Comparison of ENCODE assay signal across 8 mouse cellular contexts in the genomic region with DNA sequence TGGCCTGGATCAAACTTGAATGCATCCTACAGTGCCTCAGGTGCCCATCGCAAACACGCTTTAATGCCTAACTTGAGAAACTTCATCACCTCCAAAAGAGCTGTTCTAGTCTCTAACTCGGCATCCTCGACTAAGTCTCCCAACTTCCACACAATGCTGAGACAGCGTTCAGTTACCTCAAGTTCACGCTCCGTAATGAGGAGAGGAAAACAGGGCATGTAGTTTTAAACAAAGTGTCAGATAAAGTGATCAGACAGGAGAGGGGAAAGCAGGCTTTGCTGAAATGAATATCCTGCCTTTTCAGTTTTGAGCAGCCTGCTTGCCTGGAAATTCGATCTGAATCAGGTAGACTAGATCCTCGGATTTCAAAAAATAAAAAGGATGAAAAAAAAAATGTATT. TPM values are rescaled to one million over a fixed set of nuclear protein-coding genes. Genes with fewer than 3 reads are reported as not detected.
DNase-seq lines count a peak whose midpoint lies in the region; ATAC-seq and TF ChIP-seq lines count a peak whose summit lies in the region.
"Had no signal": no experiment of that assay in that cellular context is flagged by ENCODE, and none has a peak within 500 bp of the region (broad histone marks: within the 10 kb centered on the region; RNA-seq: fewer than 3 reads in every experiment).

No protein-coding gene starts in this region.

- no peak overlapping the region for H3K27ac ChIP-seq in lung, postnatal 0 days (ENCODE audit: low read length)
- no peak overlapping the region; the same call in 1 of the 2 replicates for H3K27ac ChIP-seq in forebrain, embryonic 12.5 days
- no peak overlapping the region for H3K27ac ChIP-seq in limb, embryonic 14.5 days (replicated peaks; ENCODE audit: low read depth, low read length)
- peak overlapping the region; percentile 82; the same call in 1 of the 2 replicates for H3K27ac ChIP-seq in stomach, embryonic 15.5 days

- H3K36me3 ChIP-seq in lung, postnatal 0 days (ENCODE audit: insufficient read depth, low read length): no peaks in the 10 kb centered on the region
- H3K36me3 ChIP-seq in forebrain, embryonic 12.5 days (replicated peaks): peaks cover 32% of the 10 kb centered on the region
- peaks cover 18% of the 10 kb centered on the region for H3K36me3 ChIP-seq in limb, embryonic 14.5 days (ENCODE audit: control insufficient read depth, insufficient read depth, low read length)
- peaks cover 5% of the 10 kb centered on the region; the same call in 1 of the 2 replicates for H3K36me3 ChIP-seq in stomach, embryonic 15.5 days

- no peaks in the 10 kb centered on the region for H3K9me3 ChIP-seq in lung, postnatal 0 days (ENCODE audit: low read length)
- no peaks in the 10 kb centered on the region for H3K9me3 ChIP-seq in forebrain, embryonic 12.5 days
- no peaks in the 10 kb centered on the region for H3K9me3 ChIP-seq in limb, embryonic 14.5 days (ENCODE audit: control insufficient read depth, low read length)
- H3K9me3 ChIP-seq in stomach, embryonic 15.5 days: no peaks in the 10 kb centered on the region

- no peak for TF ChIP-seq POLR2A in limb, embryonic 14.5 days (IDR thresholded peaks at IDR 0.05; ENCODE audit: borderline replicate concordance, extremely low read depth, insufficient read depth, insufficient read length)

- no peak for TF ChIP-seq CTCF in lung, postnatal 0 days (IDR thresholded peaks at IDR 0.05)

- peaks cover 5% of the 10 kb centered on the region; the same call in 1 of the 2 replicates for H3K4me1 ChIP-seq in lung, postnatal 0 days (ENCODE audit: insufficient read depth, low read depth, low read length)
- H3K4me1 ChIP-seq in forebrain, embryonic 12.5 days: peaks cover 47% of the 10 kb centered on the region
- peaks cover 6% of the 10 kb centered on the region; the same call in 1 of the 2 replicates for H3K4me1 ChIP-seq in limb, embryonic 14.5 days (ENCODE audit: control insufficient read depth, insufficient read depth, low read length)
- 0 out of 2 replicates have a peak, but pooled peaks cover 3% of the 10 kb centered on the region for H3K4me1 ChIP-seq in stomach, embryonic 15.5 days

- H3K4me3 ChIP-seq in lung, postnatal 0 days (ENCODE audit: low read depth, low read length): peak overlapping the region; percentile 55
- peak overlapping the region; percentile 78 for H3K4me3 ChIP-seq in forebrain, embryonic 12.5 days (replicated peaks)
- peak overlapping the region; percentile 72 for H3K4me3 ChIP-seq in limb, embryonic 14.5 days (replicated peaks; ENCODE audit: low read length)
- H3K4me3 ChIP-seq in stomach, embryonic 15.5 days (replicated peaks): peak overlapping the region; percentile 88

- no peak for TF ChIP-seq EP300 in lung, postnatal 0 days (IDR thresholded peaks at IDR 0.05)

- peak overlapping the region; percentile 67 for H3K4me2 ChIP-seq in lung, postnatal 0 days (replicated peaks; ENCODE audit: low read depth, low read length)
- H3K4me2 ChIP-seq in forebrain, embryonic 12.5 days: peak overlapping the region; percentile 69
- peak overlapping the region; percentile 59 for H3K4me2 ChIP-seq in limb, embryonic 14.5 days (replicated peaks; ENCODE audit: low read depth, low read length, severe bottlenecking)
- H3K4me2 ChIP-seq in stomach, embryonic 15.5 days: peak overlapping the region; percentile 73

- WGBS in lung, postnatal 0 days: 8% methylated on average over 9 of the region's 9 CpGs
- 9% methylated on average over 9 of the region's 9 CpGs for WGBS in forebrain, embryonic 12.5 days
- WGBS in limb, embryonic 14.5 days: 10% methylated on average over 9 of the region's 9 CpGs
- 7% methylated on average over 9 of the region's 9 CpGs for WGBS in stomach, embryonic 15.5 days

- H3K9ac ChIP-seq in lung, postnatal 0 days (replicated peaks; ENCODE audit: low read depth): peak overlapping the region; percentile 35
- peak overlapping the region; percentile 80 for H3K9ac ChIP-seq in forebrain, embryonic 12.5 days
- H3K9ac ChIP-seq in limb, embryonic 14.5 days (ENCODE audit: low read depth, low read length, severe bottlenecking): peak overlapping the region; percentile 52
- peak overlapping the region; percentile 66; the same call in 1 of the 2 replicates for H3K9ac ChIP-seq in stomach, embryonic 15.5 days

- no peak for ATAC-seq in lung, postnatal 0 days
- ATAC-seq in forebrain, embryonic 12.5 days (ENCODE audit: low FRiP score): no peak
- ATAC-seq in limb, embryonic 14.5 days (ENCODE audit: low FRiP score, low read depth): no peak
- ATAC-seq in stomach, embryonic 15.5 days (ENCODE audit: insufficient read depth, low FRiP score, low read depth): no peak

- no peak for DNase-seq in lung, postnatal 0 days (ENCODE audit: low spot score)
- no peak for DNase-seq in lung, postnatal 14 days
- no peak for DNase-seq in limb, embryonic 14.5 days (ENCODE audit: low spot score)
- DNase-seq in layer of hippocampus, adult 9-11 months: no peak
- DNase-seq in yolk sac, embryonic 10.5 days (ENCODE audit: low spot score): no peak
- DNase-seq: lung, postnatal 10 days had no signal

- no peaks in the 10 kb centered on the region for H3K27me3 ChIP-seq in lung, postnatal 0 days (replicated peaks; ENCODE audit: insufficient read depth, low read length)
- H3K27me3 ChIP-seq in forebrain, embryonic 12.5 days: no peaks in the 10 kb centered on the region
- no peaks in the 10 kb centered on the region for H3K27me3 ChIP-seq in limb, embryonic 14.5 days (ENCODE audit: control insufficient read depth, insufficient read depth, low read length)
- no peaks in the 10 kb centered on the region for H3K27me3 ChIP-seq in stomach, embryonic 15.5 days (replicated peaks)

RNA-seq across cellular contexts. Expression of a gene that starts 1.0 kb away (rescaled TPM):
- polyA plus RNA-seq in lung, postnatal 0 days (2015; fragmentation: Nextera tagmentation; extraction: Ambion mirVana): 83.1 and 87.7 TPM in 2 replicates
- polyA plus RNA-seq in forebrain, embryonic 12.5 days (2016; fragmentation: Nextera tagmentation; extraction: Ambion mirVana): 181 and 194 TPM in 2 replicates
- 52.9 and 55.6 TPM in 2 replicates for polyA plus RNA-seq in limb, embryonic 14.5 days (2012; rRNA removed)
- polyA plus RNA-seq in limb, embryonic 14.5 days (2014; fragmentation: Nextera tagmentation; extraction: Ambion mirVana): 79.5 and 99.9 TPM in 2 replicates
- polyA plus RNA-seq in stomach, embryonic 15.5 days (2015; fragmentation: Nextera tagmentation; extraction: Ambion mirVana): 131 and 143 TPM in 2 replicates

RNA-seq across cellular contexts. Expression of a gene that starts 39.7 kb away (rescaled TPM):
- 35.3 and 47.3 TPM in 2 replicates for polyA plus RNA-seq in lung, postnatal 0 days (2015; fragmentation: Nextera tagmentation; extraction: Ambion mirVana)
- polyA plus RNA-seq in forebrain, embryonic 12.5 days (2016; fragmentation: Nextera tagmentation; extraction: Ambion mirVana): 367 and 417 TPM in 2 replicates
- 132 and 139 TPM in 2 replicates for polyA plus RNA-seq in limb, embryonic 14.5 days (2012; rRNA removed)
- 194 and 222 TPM in 2 replicates for polyA plus RNA-seq in limb, embryonic 14.5 days (2014; fragmentation: Nextera tagmentation; extraction: Ambion mirVana)
- 165 and 172 TPM in 2 replicates for polyA plus RNA-seq in stomach, embryonic 15.5 days (2015; fragmentation: Nextera tagmentation; extraction: Ambion mirVana)
